Mouse (Mus musculus) forebrain, embryonic 13.5 days (tissue): ENCODE results near the gene Pla2g3. TPM values are rescaled to one million over a fixed set of nuclear protein-coding genes. Genes with fewer than 3 reads are reported as not detected.
A peak's percentile ranks its signal among the peaks of the same experiment; 100 is the strongest.

Experiments
- ATAC-seq: fragments of 200-750 bp; cut with Nextera tagmentation; 2 replicates; pipeline ENCODE4 v1.8.0; 2017
- H3K27ac ChIP-seq: fragments of 300-500 bp; sonication (generic); 2 replicates; pipeline ENCODE4 v1.5.1; 2015; ENCODE audit warnings: inconsistent platforms, mild to moderate bottlenecking, moderate library complexity
- H3K27me3 ChIP-seq: fragments of 300-500 bp; sonication (generic); 2 replicates; pipeline ENCODE4 v1.6.1; 2015; ENCODE audit warnings: mild to moderate bottlenecking, inconsistent platforms
- H3K36me3 ChIP-seq: fragments of 300-500 bp; sonication (generic); 2 replicates; pipeline ENCODE4 v1.6.1; 2015; ENCODE audit warnings: mild to moderate bottlenecking, inconsistent platforms; ENCODE audit not compliant: poor library complexity, severe bottlenecking
- H3K4me1 ChIP-seq: fragments of 300-500 bp; sonication (generic); 2 replicates; pipeline ENCODE4 v1.6.1; 2015; ENCODE audit warnings: inconsistent platforms
- H3K4me2 ChIP-seq: fragments of 300-500 bp; sonication (generic); 2 replicates; pipeline ENCODE4 v1.6.1; 2015; ENCODE audit warnings: inconsistent platforms, mild to moderate bottlenecking, moderate library complexity
- H3K4me3 ChIP-seq: fragments of 300-500 bp; sonication (generic); 2 replicates; pipeline ENCODE4 v1.5.1; 2015; ENCODE audit warnings: mild to moderate bottlenecking, inconsistent platforms
- H3K9ac ChIP-seq: fragments of 300-500 bp; sonication (generic); 2 replicates; pipeline ENCODE4 v1.6.1; 2015; ENCODE audit warnings: mild to moderate bottlenecking, inconsistent platforms
- H3K9me3 ChIP-seq: fragments of 300-500 bp; sonication (generic); replicated peaks from 2 replicates; pipeline ENCODE4 v1.6.1; 2016; ENCODE audit warnings: inconsistent platforms
- WGBS: fragments of 180-500 bp; shearing (Covaris S2); methylation state at CpG from one replicate; pipeline ENCODE4 v1.1.7; 2015; 5-methylcytosine and 5-hydroxymethylcytosine counted together
- polyA plus RNA-seq: library from polyadenylated mRNA; unstranded; fragments of >200 nt; fragmentation: Nextera tagmentation; extraction: Ambion mirVana; gene quantifications from 2 replicates; pipeline ENCODE4 v1.2.1, GENCODE M21; 2015

Gene Pla2g3
- polyA plus RNA-seq, 1 experiment from 2014 or later: 0.44 TPM

DNA sequence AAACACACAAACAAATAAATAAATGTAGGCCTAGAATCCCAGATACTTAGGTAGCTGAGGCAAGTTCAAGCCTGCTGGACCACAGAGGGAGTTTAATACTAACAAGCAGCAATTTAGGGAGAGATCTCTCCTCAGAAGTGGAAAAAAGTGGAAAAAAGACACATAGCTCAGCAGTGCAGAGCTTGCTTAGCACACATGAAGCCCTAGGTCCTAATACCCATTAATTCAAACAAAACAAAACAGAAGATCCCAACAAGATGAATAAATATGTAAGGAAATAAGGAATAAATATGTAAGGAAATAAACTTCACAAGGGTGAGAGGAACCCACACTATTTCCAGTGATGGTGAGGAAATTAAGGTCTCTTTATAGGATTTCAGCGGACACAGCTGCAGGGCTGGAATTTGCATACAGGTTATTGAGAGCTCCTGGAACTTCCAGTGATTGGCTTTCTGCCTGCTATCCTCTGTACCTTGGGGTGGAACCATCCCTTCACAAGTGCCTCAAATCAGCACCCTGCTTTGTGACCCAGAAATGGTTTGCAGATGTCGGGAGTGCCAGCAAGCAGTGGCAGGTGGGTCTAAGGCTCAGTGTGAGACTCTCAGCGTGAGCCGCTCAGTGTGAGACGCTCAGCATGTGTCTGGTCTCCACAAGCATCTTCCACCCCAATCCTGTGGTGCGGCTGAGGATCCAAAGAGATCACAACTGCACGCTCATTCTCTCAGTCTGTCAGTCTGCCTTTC is 35.9 kb downstream of the Pla2g3 start:
- Histone ChIP-seq H3K4me2 (no peak overlapping the region), H3K27ac (no peak overlapping the region), H3K27me3 (no peaks in the 10 kb centered on the region), H3K9me3 (no peaks in the 10 kb centered on the region), H3K4me1 (no peaks in the 10 kb centered on the region), H3K4me3 (no peak overlapping the region), H3K9ac (no peak overlapping the region), H3K36me3 (peaks cover 65% of the 10 kb centered on the region)
- no peak for ATAC-seq
- 89% methylated on average over 7 of the region's 7 CpGs for WGBS

DNA sequence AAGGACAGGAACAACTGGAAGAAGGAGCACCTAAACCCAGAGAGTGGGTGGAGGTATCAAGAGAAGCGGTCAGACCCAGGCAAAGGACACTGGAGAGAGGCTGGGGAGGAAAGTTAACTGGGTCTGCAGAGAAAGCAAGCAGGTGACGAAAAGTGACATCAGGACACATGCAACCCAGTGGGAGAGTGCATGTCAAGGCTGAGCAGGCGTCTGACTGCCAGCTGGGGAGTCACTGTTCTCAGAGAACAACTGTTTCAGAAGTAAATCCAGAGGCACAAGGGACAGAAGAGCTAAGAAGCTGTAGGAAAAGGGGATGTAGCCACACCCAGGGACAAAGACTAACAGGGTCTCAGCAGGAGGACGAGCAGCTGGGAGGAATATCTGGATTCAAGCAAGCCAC is 37.5 kb downstream of the Pla2g3 start:
- H3K36me3 ChIP-seq: peaks cover 78% of the 10 kb centered on the region
- H3K4me3 ChIP-seq: no peak overlapping the region
- no peak overlapping the region for H3K4me2 ChIP-seq
- H3K27ac ChIP-seq: no peak overlapping the region
- no peaks in the 10 kb centered on the region for H3K9me3 ChIP-seq
- H3K9ac ChIP-seq: no peak overlapping the region
- no peaks in the 10 kb centered on the region for H3K27me3 ChIP-seq
- WGBS: 90% methylated on average over 4 of the region's 4 CpGs
- no peak for ATAC-seq
- H3K4me1 ChIP-seq: no peaks in the 10 kb centered on the region

DNA sequence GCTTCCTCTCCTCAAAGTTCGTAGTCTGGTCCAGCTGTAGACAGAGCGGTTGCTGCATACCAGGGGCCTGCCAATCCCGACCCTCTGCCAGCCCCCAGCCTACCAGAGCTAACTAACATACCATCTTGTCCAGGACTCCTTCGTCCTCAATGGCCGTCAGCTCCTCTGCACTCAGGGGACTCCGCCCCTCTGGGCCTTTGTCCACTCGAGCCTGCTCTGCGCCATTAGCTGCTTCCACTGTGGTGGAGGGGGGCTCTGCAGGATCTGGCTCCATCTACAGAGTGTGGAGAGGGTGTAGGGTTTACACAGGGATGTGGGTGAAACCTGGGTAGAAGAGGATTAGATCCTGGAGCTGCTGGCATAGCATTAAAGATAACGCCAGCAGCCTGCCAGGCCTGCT is 38.1 kb downstream of the Pla2g3 start:
- no peak overlapping the region for H3K4me2 ChIP-seq
- no peak overlapping the region for H3K4me3 ChIP-seq
- no peak for ATAC-seq
- H3K4me1 ChIP-seq: no peaks in the 10 kb centered on the region
- no peak overlapping the region for H3K9ac ChIP-seq
- no peaks in the 10 kb centered on the region for H3K9me3 ChIP-seq
- peaks cover 78% of the 10 kb centered on the region for H3K36me3 ChIP-seq
- no peak overlapping the region for H3K27ac ChIP-seq
- no peaks in the 10 kb centered on the region for H3K27me3 ChIP-seq
- 82% methylated on average over 9 of the region's 9 CpGs for WGBS

DNA sequence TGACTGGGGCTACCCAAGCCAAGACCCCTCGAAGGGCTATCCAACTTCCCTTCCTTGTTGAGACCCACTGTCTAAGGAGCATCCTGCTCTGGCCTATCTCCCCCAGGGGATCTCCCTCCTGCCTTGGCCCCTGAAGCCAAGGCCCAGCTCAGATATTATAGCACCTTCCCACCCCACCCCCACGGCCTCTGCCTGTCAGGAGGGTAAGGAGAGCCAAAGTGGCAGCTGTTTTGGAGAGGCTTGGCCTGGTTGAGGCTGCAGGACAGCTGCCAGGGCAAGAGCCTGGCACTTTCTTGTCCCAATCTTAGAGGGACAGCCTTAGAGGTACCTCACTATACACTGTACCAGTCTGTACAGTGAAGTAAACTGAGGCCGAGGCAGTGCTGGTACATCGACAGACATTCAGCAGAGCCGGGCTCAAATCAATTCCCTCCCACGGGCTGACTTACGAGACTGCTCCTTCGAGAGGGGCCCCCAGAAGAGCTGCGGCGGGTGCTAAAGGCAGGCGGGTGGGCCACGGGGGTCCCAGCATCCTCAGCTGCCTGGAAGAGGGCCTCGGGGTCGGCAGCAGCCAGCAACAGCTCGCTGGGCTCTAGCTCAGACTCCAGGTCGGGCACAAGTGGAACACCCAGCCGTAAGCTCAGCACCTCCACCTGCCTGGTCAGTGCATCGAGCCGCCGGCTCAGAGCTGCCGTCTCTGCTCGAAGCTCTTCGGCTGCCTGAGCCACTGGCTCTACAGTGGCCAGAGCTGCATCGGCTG is 39.1 kb downstream of the Pla2g3 start:
- no peaks in the 10 kb centered on the region for H3K4me1 ChIP-seq
- no peak overlapping the region for H3K4me2 ChIP-seq
- no peaks in the 10 kb centered on the region for H3K27me3 ChIP-seq
- no peaks in the 10 kb centered on the region for H3K9me3 ChIP-seq
- no peak overlapping the region for H3K9ac ChIP-seq
- H3K27ac ChIP-seq: no peak overlapping the region
- no peak overlapping the region for H3K4me3 ChIP-seq
- ATAC-seq: no peak
- 91% methylated on average over 24 of the region's 24 CpGs for WGBS
- H3K36me3 ChIP-seq: peaks cover 78% of the 10 kb centered on the region

GRCm38 (mm10) chr11:3527766-3528165 is 39.7 kb downstream of the Pla2g3 start:
- Histone ChIP-seq H3K4me3 (no peak overlapping the region), H3K9ac (no peak overlapping the region), H3K27me3 (no peaks in the 10 kb centered on the region), H3K9me3 (no peaks in the 10 kb centered on the region), H3K36me3 (peaks cover 78% of the 10 kb centered on the region), H3K4me1 (no peaks in the 10 kb centered on the region), H3K27ac (no peak overlapping the region), H3K4me2 (no peak overlapping the region)
- 71% methylated on average over 8 of the region's 8 CpGs for WGBS
- no peak for ATAC-seq

DNA sequence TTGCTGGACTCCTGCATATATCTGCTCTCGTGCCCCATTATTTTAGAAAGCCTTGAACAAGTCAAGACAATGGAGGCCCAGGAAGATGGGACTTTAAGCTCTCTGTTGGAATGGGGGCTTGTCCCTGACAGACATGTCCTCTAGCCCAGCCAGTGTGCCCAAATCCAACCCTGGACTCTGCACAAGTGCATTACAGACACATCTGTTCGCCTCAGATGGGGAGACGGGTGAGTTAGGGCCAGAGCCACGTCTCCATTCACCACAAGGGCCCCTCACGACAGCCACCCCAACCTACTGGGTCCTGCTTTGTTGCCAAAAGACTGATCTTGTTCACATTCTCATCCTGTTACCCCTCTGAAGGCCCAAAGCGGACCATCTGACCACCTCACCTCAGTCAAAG is 40.1 kb downstream of the Pla2g3 start:
- WGBS: 94% methylated on average over 6 of the region's 6 CpGs
- H3K4me2 ChIP-seq: no peak overlapping the region
- peaks cover 79% of the 10 kb centered on the region for H3K36me3 ChIP-seq
- no peaks in the 10 kb centered on the region for H3K9me3 ChIP-seq
- no peak overlapping the region for H3K9ac ChIP-seq
- H3K27ac ChIP-seq: no peak overlapping the region
- ATAC-seq: no peak
- no peaks in the 10 kb centered on the region for H3K27me3 ChIP-seq
- no peaks in the 10 kb centered on the region for H3K4me1 ChIP-seq
- H3K4me3 ChIP-seq: no peak overlapping the region

GRCm38 (mm10) chr11:3529476-3530252 is 41.6 kb downstream of the Pla2g3 start:
- peaks cover 1% of the 10 kb centered on the region; the same call in 1 of the 2 replicates for H3K4me1 ChIP-seq
- H3K9me3 ChIP-seq: no peaks in the 10 kb centered on the region
- H3K27me3 ChIP-seq: no peaks in the 10 kb centered on the region
- H3K36me3 ChIP-seq: peaks cover 76% of the 10 kb centered on the region
- no peak overlapping the region for H3K27ac ChIP-seq
- H3K9ac ChIP-seq: no peak overlapping the region
- H3K4me3 ChIP-seq: no peak overlapping the region
- no peak overlapping the region for H3K4me2 ChIP-seq
- 82% methylated on average over 20 of the region's 20 CpGs for WGBS
- ATAC-seq: no peak

GRCm38 (mm10) chr11:3530731-3531130 is 42.6 kb downstream of the Pla2g3 start:
- WGBS: 93% methylated on average over 3 of the region's 3 CpGs
- H3K27me3 ChIP-seq: no peaks in the 10 kb centered on the region
- no peak for ATAC-seq
- no peak overlapping the region for H3K27ac ChIP-seq
- peaks cover 73% of the 10 kb centered on the region for H3K36me3 ChIP-seq
- no peak overlapping the region for H3K4me3 ChIP-seq
- H3K4me2 ChIP-seq: no peak overlapping the region
- no peaks in the 10 kb centered on the region for H3K9me3 ChIP-seq
- peaks cover 10% of the 10 kb centered on the region for H3K4me1 ChIP-seq
- H3K9ac ChIP-seq: no peak overlapping the region

- Histone ChIP-seq H3K4me2 (no peak overlapping the region), H3K9me3 (no peaks in the 10 kb centered on the region), H3K9ac (no peak overlapping the region), H3K27me3 (no peaks in the 10 kb centered on the region), H3K4me1 (peaks cover 18% of the 10 kb centered on the region), H3K4me3 (no peak overlapping the region), H3K27ac (no peak overlapping the region), H3K36me3 (peaks cover 66% of the 10 kb centered on the region)
- WGBS: 79% methylated on average over 6 of the region's 6 CpGs
- no peak for ATAC-seq
Observed at GRCm38 (mm10) chr11:3531634-3532033, 43.5 kb downstream of the Pla2g3 start.

DNA sequence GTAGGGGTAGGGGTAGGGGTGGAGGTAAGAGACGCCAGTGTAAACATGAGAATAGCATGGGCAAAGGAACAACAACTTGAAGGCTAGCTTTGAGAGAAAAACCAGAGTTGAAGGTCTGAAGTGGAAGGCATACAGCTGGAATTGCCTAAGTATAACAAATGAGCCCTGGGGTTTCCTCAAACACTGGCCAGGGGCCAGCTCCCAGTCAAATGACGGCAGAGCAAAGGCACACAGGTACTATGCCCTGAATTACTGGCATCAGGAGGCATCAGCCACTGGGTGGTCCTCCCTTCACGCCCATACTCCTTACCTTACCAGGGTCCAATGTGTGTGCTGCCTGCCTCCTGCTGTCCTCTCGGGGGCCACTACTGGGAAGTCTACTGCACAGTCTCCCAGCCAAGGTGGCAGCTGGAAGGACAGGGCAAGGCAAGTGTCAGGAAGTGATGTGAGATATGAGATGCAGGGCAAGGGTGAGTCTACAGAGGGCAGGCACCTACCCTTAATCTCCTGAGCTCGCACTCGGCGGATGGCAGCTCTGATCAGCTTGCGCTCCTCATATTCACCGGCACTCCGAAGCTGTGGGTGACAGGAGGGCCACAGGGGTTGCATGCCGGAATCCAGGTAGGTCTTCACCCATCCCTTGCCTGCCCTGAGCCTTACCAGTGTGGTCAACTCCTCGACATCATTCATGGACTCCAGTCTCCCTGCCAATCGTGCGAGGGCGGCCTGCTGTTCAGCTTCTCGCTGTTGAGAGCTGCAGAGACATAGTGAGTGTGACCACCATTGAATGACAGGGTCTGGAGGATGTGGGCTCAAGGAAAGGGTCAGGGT is 44.2 kb downstream of the Pla2g3 start:
- Histone ChIP-seq H3K4me1 (peaks cover 18% of the 10 kb centered on the region), H3K27me3 (no peaks in the 10 kb centered on the region), H3K36me3 (peaks cover 61% of the 10 kb centered on the region), H3K9ac (0 out of 2 replicates have a peak overlapping the region, but pooled peaks have one; percentile 41), H3K9me3 (no peaks in the 10 kb centered on the region), H3K4me3 (no peak overlapping the region), H3K4me2 (no peak overlapping the region), H3K27ac (no peak overlapping the region)
- no peak for ATAC-seq
- WGBS: 91% methylated on average over 16 of the region's 16 CpGs

DNA sequence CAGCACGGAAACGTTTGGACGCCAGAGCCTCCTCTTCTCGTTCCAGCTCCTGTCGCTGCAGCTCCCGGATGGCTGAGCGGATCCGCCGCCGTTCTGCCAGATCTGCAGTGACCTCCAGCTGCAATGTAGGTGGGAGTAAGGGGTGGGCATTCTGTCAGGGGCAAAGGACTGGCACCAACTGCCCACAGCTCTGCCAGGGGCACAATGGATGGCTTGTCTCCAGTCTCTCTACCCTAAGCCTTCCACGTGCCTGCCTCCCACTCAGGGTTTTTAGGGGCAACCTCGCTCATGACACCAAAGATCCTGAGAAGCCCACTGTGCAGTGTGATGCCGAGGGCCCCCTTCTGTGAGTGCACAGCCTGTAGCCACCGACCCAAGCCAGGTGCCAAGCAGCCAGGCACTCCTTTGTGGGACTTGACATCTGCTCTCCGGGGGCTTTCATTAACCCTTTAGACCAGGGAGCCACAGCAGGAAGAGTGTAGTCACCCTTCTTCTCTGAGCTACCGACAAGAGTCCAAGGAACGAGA is 45.4 kb downstream of the Pla2g3 start:
- peaks cover 50% of the 10 kb centered on the region for H3K36me3 ChIP-seq
- H3K4me3 ChIP-seq: no peak overlapping the region
- H3K4me2 ChIP-seq: no peak overlapping the region
- ATAC-seq: no peak
- H3K9me3 ChIP-seq: no peaks in the 10 kb centered on the region
- no peaks in the 10 kb centered on the region for H3K27me3 ChIP-seq
- no peak overlapping the region for H3K9ac ChIP-seq
- peaks cover 27% of the 10 kb centered on the region for H3K4me1 ChIP-seq
- no peak overlapping the region for H3K27ac ChIP-seq
- WGBS: 90% methylated on average over 17 of the region's 17 CpGs
